ENCODE assay signal across 8 mouse cellular contexts in the genomic region with DNA sequence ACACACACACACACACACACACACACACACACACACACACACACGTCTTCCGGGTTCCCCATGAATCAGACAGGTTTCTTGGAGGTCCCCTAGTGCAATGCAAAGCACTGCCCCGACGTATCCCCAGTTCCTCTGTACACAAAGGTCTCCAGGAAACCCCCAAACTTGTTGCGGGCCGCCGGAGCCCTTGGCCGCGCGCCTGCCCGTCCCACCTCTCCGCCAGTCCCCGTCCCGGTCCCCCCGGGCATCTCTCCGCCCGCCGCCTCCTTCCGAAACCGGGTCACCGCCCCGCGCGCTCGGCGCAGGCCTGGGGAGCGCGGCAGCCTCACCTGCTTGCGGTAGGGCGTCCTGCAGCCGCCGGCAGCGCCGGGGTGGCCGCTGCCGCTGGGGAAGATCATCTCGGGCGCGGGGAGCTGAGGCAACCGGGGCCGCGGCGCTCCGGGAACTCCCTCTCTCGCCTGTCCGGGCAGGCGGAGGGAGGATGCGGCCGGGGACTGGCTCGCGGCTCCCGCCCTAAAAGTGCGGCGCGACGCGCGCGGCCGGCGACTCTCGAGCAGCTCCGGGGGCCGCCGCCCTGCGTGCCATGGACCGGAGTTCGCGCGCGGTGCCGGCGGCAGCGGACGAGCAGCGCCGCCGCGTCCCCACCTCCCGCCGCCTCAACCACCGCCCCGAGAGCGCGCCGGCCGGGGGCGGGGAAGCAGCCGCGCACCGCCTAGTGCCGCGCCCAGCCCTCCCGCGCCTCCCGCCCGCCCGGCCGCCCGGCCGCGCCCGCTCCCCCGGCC.
DNase-seq lines count a peak whose midpoint lies in the region; ATAC-seq lines count a peak whose summit lies in the region.

No protein-coding gene starts in this region.

- under 1% methylated on average over 50 of the region's 104 CpGs for WGBS in hindbrain, embryonic 14.5 days

- DNase-seq in NIH3T3 (ENCODE audit: low read depth) = peak; percentile 88
- DNase-seq in cerebellum, adult 9-11 months = peak; percentile 47
- DNase-seq in frontal cortex, postnatal 36 days (ENCODE audit: low spot score in 2 of 2) = peak; percentile 42 to 52
- DNase-seq in hindbrain, embryonic 14.5 days (ENCODE audit: low spot score) = peak; percentile 63
- peak; percentile 28 to 36 for DNase-seq in left cerebral cortex, adult 8-10 months (ENCODE audit: low spot score in 2 of 2)
- peak; percentile 58 to 70 for DNase-seq in right cerebral cortex, postnatal 10 days (ENCODE audit: low spot score in 2 of 2)
- DNase-seq in urinary bladder, postnatal 14 days (ENCODE audit: low spot score) = peak; percentile 79

- H3K27me3 ChIP-seq in hindbrain, embryonic 14.5 days (ENCODE audit: control insufficient read depth, insufficient read depth, low read length) = peaks cover 4% of the 10 kb centered on the region; the same call in 1 of the 2 replicates
- peaks cover 6% of the 10 kb centered on the region for H3K27me3 ChIP-seq in megakaryocyte, embryonic 14.5 days (replicated peaks)

- H3K4me3 ChIP-seq in hindbrain, embryonic 14.5 days (replicated peaks; ENCODE audit: low read length) = peak overlapping the region; percentile 79
- peak overlapping the region; percentile 93 for H3K4me3 ChIP-seq in megakaryocyte, embryonic 14.5 days (replicated peaks)

- H3K4me1 ChIP-seq in hindbrain, embryonic 14.5 days (replicated peaks; ENCODE audit: control insufficient read depth, insufficient read depth, low read length) = peaks cover 34% of the 10 kb centered on the region
- peaks cover 78% of the 10 kb centered on the region for H3K4me1 ChIP-seq in megakaryocyte, embryonic 14.5 days

- peak; percentile 87 for ATAC-seq in hindbrain, embryonic 14.5 days (ENCODE audit: low FRiP score)

- peak overlapping the region; percentile 90 for H3K9ac ChIP-seq in hindbrain, embryonic 14.5 days

- H3K4me2 ChIP-seq in hindbrain, embryonic 14.5 days (replicated peaks) = peak overlapping the region; percentile 90

- peak overlapping the region; percentile 86 for H3K27ac ChIP-seq in hindbrain, embryonic 14.5 days

- H3K9me3 ChIP-seq in hindbrain, embryonic 14.5 days (ENCODE audit: control insufficient read depth, low read length) = no peaks in the 10 kb centered on the region
- peaks cover 10% of the 10 kb centered on the region for H3K9me3 ChIP-seq in megakaryocyte, embryonic 14.5 days

- no peaks in the 10 kb centered on the region for H3K36me3 ChIP-seq in hindbrain, embryonic 14.5 days (replicated peaks; ENCODE audit: control insufficient read depth, insufficient read depth)
- peaks cover 6% of the 10 kb centered on the region for H3K36me3 ChIP-seq in megakaryocyte, embryonic 14.5 days (replicated peaks; ENCODE audit: low read length)

Comparison
In these comparisons a context has a peak if more than half of its experiments do, and no peak if none do; other contexts are left out.
1. Peak in every context shown above with its lines: DNase-seq, ATAC-seq, H3K4me3 ChIP-seq and H3K27ac ChIP-seq.
2. DNase-seq: peak in every context shown above with its lines; median percentile 88 in NIH3T3; 79 in urinary bladder, postnatal 14 days; 64 in right cerebral cortex, postnatal 10 days; 63 in hindbrain, embryonic 14.5 days; 47 in cerebellum, adult 9-11 months; 47 in frontal cortex, postnatal 36 days; 32 in left cerebral cortex, adult 8-10 months.